In the genomic region with DNA sequence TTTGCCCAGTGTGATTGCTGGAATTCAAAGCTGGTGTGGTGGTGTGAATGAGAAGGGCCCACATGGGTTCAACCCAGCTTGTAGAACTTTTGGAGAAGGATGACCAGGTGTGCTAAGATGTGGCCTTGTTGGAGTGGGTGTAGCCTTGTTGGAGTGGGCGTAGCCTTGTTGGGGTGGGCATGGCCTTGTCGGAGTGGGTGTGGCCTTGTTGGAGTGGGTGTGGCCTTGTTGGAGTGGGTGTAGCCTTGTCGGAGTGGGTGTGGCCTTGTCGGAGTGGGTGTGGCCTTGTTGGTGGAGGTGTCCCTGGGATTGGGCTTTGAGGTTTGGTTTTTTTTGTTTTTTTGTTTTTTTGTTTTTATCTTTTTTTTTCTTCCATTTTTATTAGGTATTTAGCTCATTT, we compare ENCODE assay signal across 27 mouse cellular contexts. TPM values are rescaled to one million over a fixed set of nuclear protein-coding genes. Genes with fewer than 3 reads are reported as not detected.
"Had no signal": no experiment of that assay in that cellular context is flagged by ENCODE, and none has a peak within 500 bp of the region (broad histone marks: within the 10 kb centered on the region; RNA-seq: fewer than 3 reads in every experiment).

No protein-coding gene starts in this region.

- H3K9ac ChIP-seq: heart, embryonic 12.5 days; hindbrain, embryonic 12.5 days; hindbrain, embryonic 14.5 days; intestine, embryonic 15.5 days; limb, embryonic 13.5 days; limb, embryonic 15.5 days had no signal

- H3K36me3 ChIP-seq: heart, embryonic 10.5 days; heart, embryonic 12.5 days; hindbrain, embryonic 10.5 days; hindbrain, embryonic 12.5 days; intestine, embryonic 15.5 days; limb, embryonic 13.5 days; limb, embryonic 15.5 days had no signal

- H3K4me1 ChIP-seq: heart, embryonic 10.5 days; heart, embryonic 12.5 days; hindbrain, embryonic 12.5 days; intestine, embryonic 15.5 days; limb, embryonic 13.5 days; limb, embryonic 15.5 days had no signal

- H3K27ac ChIP-seq: gastrocnemius, adult 2 months; heart, embryonic 10.5 days; hindbrain, embryonic 10.5 days; hindbrain, embryonic 12.5 days; hindbrain, embryonic 14.5 days; intestine, embryonic 15.5 days; limb, embryonic 13.5 days; limb, embryonic 15.5 days had no signal

- ATAC-seq: hindbrain, embryonic 16.5 days; inflammation-experienced regulatory T-cells, adult 6 months; intestine, embryonic 15.5 days; intestine, postnatal 0 days had no signal

- DNase-seq: gastrocnemius, adult 2 months; gastrocnemius, postnatal 10 days; gastrocnemius, postnatal 25 days; heart, adult 18-20 months; heart, postnatal 10 days; heart, postnatal 4 days; kidney, adult 18-20 months; kidney, adult 8-10 months; kidney, postnatal 10 days; kidney, postnatal 25 days; kidney, postnatal 4 days; layer of hippocampus, adult 9-11 months; layer of hippocampus, postnatal 36 days; left cerebral cortex, postnatal 4 days had no signal

- H3K4me2 ChIP-seq: heart, embryonic 12.5 days; hindbrain, embryonic 12.5 days; hindbrain, embryonic 14.5 days; intestine, embryonic 15.5 days; limb, embryonic 13.5 days; limb, embryonic 15.5 days had no signal

- H3K27me3 ChIP-seq: heart, embryonic 12.5 days; hindbrain, embryonic 12.5 days; intestine, embryonic 15.5 days; limb, embryonic 13.5 days; limb, embryonic 15.5 days had no signal

- H3K9me3 ChIP-seq: heart, embryonic 10.5 days; hindbrain, embryonic 12.5 days; intestine, embryonic 15.5 days; limb, embryonic 15.5 days had no signal

- H3K4me3 ChIP-seq: gastrocnemius, adult 2 months; heart, embryonic 10.5 days; heart, embryonic 12.5 days; hindbrain, embryonic 10.5 days; hindbrain, embryonic 12.5 days; intestine, embryonic 15.5 days; layer of hippocampus, adult 2 months; limb, embryonic 13.5 days; limb, embryonic 15.5 days had no signal

RNA-seq across cellular contexts. Expression of gene Fam13c, which starts 55.6 kb away (rescaled TPM):
- total RNA-seq: granulocyte monocyte progenitor cell, adult 5-6 weeks had no signal
- polyA plus RNA-seq: inflammation-experienced regulatory T-cells, adult 6 months had no signal
